Comparison of ENCODE assay signal across 9 mouse cellular contexts in genomic region chr11:96639805-96640204, GRCm38 (mm10).
"Had no signal": no experiment of that assay in that cellular context is flagged by ENCODE, and none has a peak within 500 bp of the region (broad histone marks: within the 10 kb centered on the region; RNA-seq: fewer than 3 reads in every experiment).

No protein-coding gene starts in this region.

- H3K9ac ChIP-seq: limb, embryonic 12.5 days; liver, embryonic 14.5 days; midbrain, embryonic 13.5 days; neural tube, embryonic 15.5 days had no signal

- H3K4me2 ChIP-seq: limb, embryonic 12.5 days; midbrain, embryonic 13.5 days; neural tube, embryonic 15.5 days had no signal

- H3K9me3 ChIP-seq: limb, embryonic 12.5 days; midbrain, embryonic 13.5 days; neural tube, embryonic 15.5 days had no signal

- H3K27ac ChIP-seq: limb, embryonic 12.5 days; liver, embryonic 14.5 days; midbrain, embryonic 13.5 days; neural tube, embryonic 15.5 days; stomach, postnatal 0 days had no signal

- ATAC-seq: lung, postnatal 0 days; midbrain, embryonic 13.5 days had no signal

- H3K27me3 ChIP-seq: midbrain, embryonic 13.5 days; neural tube, embryonic 15.5 days had no signal

- DNase-seq: liver; lung, adult 2 months; lung, postnatal 36 days had no signal

- H3K4me3 ChIP-seq: limb, embryonic 12.5 days; midbrain, embryonic 13.5 days; neural tube, embryonic 15.5 days had no signal

- H3K36me3 ChIP-seq: limb, embryonic 12.5 days; midbrain, embryonic 13.5 days; neural tube, embryonic 15.5 days had no signal
